ENCODE assay signal across 8 mouse cellular contexts in genomic region chr12:73583813-73584609, GRCm38 (mm10). TPM values are rescaled to one million over a fixed set of nuclear protein-coding genes. Genes with fewer than 3 reads are reported as not detected.
DNase-seq lines count a peak whose midpoint lies in the region; ATAC-seq and TF ChIP-seq lines count a peak whose summit lies in the region.

No protein-coding gene starts in this region.

- WGBS in bone marrow, adult 2 months, result 12% methylated on average over 33 of the region's 33 CpGs
- WGBS in kidney, adult 2 months, result 8% methylated on average over 33 of the region's 33 CpGs
- WGBS in lung, embryonic 16.5 days, result 9% methylated on average over 23 of the region's 33 CpGs
- 8% methylated on average over 33 of the region's 33 CpGs for WGBS in small intestine, adult 2 months

- H3K4me3 ChIP-seq in bone marrow, adult 2 months (replicated peaks; ENCODE audit: control insufficient read depth, low read depth, low read length), result peak overlapping the region; percentile 18
- peak overlapping the region; percentile 58 for H3K4me3 ChIP-seq in kidney, adult 2 months (ENCODE audit: insufficient read depth, low read depth, low read length)
- peak overlapping the region; percentile 86 for H3K4me3 ChIP-seq in lung, embryonic 16.5 days (ENCODE audit: low read length)
- peak overlapping the region; percentile 76 for H3K4me3 ChIP-seq in small intestine, adult 2 months (ENCODE audit: low read depth, low read length)

- H3K36me3 ChIP-seq in kidney, adult 2 months (ENCODE audit: control insufficient read depth, insufficient read depth, low read length), result no peaks in the 10 kb centered on the region
- no peaks in the 10 kb centered on the region for H3K36me3 ChIP-seq in lung, embryonic 16.5 days (ENCODE audit: control insufficient read depth, insufficient read depth, low read length)
- H3K36me3 ChIP-seq in small intestine, adult 2 months (ENCODE audit: control insufficient read depth, insufficient read depth, low read length), result no peaks in the 10 kb centered on the region

- TF ChIP-seq CTCF in bone marrow, adult 2 months (IDR thresholded peaks at IDR 0.05; ENCODE audit: control insufficient read depth, insufficient read depth, low read length), result no peak
- peak; percentile 54 for TF ChIP-seq CTCF in kidney, adult 2 months (conservative IDR thresholded peaks at IDR 0.05; ENCODE audit: insufficient read depth, insufficient read length, low read depth, low read length)
- peak; percentile 11; the same call in 1 of the 2 replicates for TF ChIP-seq CTCF in small intestine, adult 2 months (IDR thresholded peaks at IDR 0.05; ENCODE audit: extremely low read depth, insufficient read length, insufficient replicate concordance, low read depth, low read length)

- H3K27me3 ChIP-seq in kidney, adult 2 months (replicated peaks; ENCODE audit: control insufficient read depth, insufficient read depth, low read length), result peaks cover 2% of the 10 kb centered on the region; the same call in 1 of the 2 replicates
- peaks cover 9% of the 10 kb centered on the region for H3K27me3 ChIP-seq in lung, embryonic 16.5 days (ENCODE audit: control insufficient read depth, insufficient read depth, low read depth, low read length)
- peaks cover 18% of the 10 kb centered on the region for H3K27me3 ChIP-seq in small intestine, adult 2 months (ENCODE audit: control insufficient read depth, insufficient read depth, low read length)

- DNase-seq in cerebellum, postnatal 10 days, result peak; percentile 59 to 60
- no peak for DNase-seq in cerebellum, adult 9-11 months
- peak; percentile 69 to 71 for DNase-seq in heart, adult 18-20 months
- DNase-seq in kidney, adult 2 months, result peak; percentile 74
- DNase-seq in cerebellum, adult 11-12 months, result no peak

- TF ChIP-seq POLR2A in bone marrow, adult 2 months (IDR thresholded peaks at IDR 0.05; ENCODE audit: borderline replicate concordance, control insufficient read depth, low read depth, low read length), result no peak
- no peak for TF ChIP-seq POLR2A in kidney, adult 2 months (IDR thresholded peaks at IDR 0.05; ENCODE audit: low read depth, low read length)
- no peak for TF ChIP-seq POLR2A in small intestine, adult 2 months (IDR thresholded peaks at IDR 0.05; ENCODE audit: low read depth, low read length)

- H3K4me1 ChIP-seq in bone marrow, adult 2 months (ENCODE audit: control insufficient read depth, insufficient read depth, low read length), result peaks cover 2% of the 10 kb centered on the region
- H3K4me1 ChIP-seq in kidney, adult 2 months (ENCODE audit: control insufficient read depth, insufficient read depth, low read length), result no peaks in the 10 kb centered on the region
- peaks cover 7% of the 10 kb centered on the region; the same call in 1 of the 2 replicates for H3K4me1 ChIP-seq in lung, embryonic 16.5 days (replicated peaks; ENCODE audit: control insufficient read depth, insufficient read depth, low read length)
- H3K4me1 ChIP-seq in small intestine, adult 2 months (ENCODE audit: control insufficient read depth, insufficient read depth, insufficient read length, low read length), result peaks cover 6% of the 10 kb centered on the region

- H3K9ac ChIP-seq in lung, embryonic 16.5 days (ENCODE audit: low read length), result peak overlapping the region; percentile 95

- peak overlapping the region; percentile 94 for H3K4me2 ChIP-seq in lung, embryonic 16.5 days (ENCODE audit: low read depth, low read length)

- no peaks in the 10 kb centered on the region for H3K9me3 ChIP-seq in lung, embryonic 16.5 days (ENCODE audit: control insufficient read depth, low read length)

- ATAC-seq in lung, embryonic 16.5 days (ENCODE audit: low read depth), result peak; percentile 45

- peak overlapping the region; percentile 61; the same call in 1 of the 2 replicates for H3K27ac ChIP-seq in bone marrow, adult 2 months (ENCODE audit: control insufficient read depth, insufficient read depth, low read depth, low read length, poor library complexity)
- peak overlapping the region; percentile 68 for H3K27ac ChIP-seq in kidney, adult 2 months (ENCODE audit: insufficient read depth, low read depth, low read length)
- H3K27ac ChIP-seq in lung, embryonic 16.5 days (ENCODE audit: low read length), result peak overlapping the region; percentile 92
- H3K27ac ChIP-seq in small intestine, adult 2 months (ENCODE audit: insufficient read depth, low read depth, low read length), result peak overlapping the region; percentile 31; the same call in 1 of the 2 replicates

RNA-seq across cellular contexts. Expression of gene Prkch, which starts 0.6 kb away (rescaled TPM):
- 1.9 and 7.8 TPM in 2 replicates for polyA plus RNA-seq in bone marrow, adult 2 months (2011; ENCODE audit: insufficient read depth, insufficient read length, low replicate concordance, missing spikeins)
- 10 to 100 TPM; 17.2 to 18.6 TPM for total RNA-seq in heart, adult 18-20 months (2021)
- 8.4 and 9.5 TPM in 2 replicates for polyA plus RNA-seq in kidney, adult 2 months (2012; rRNA removed)
- polyA plus RNA-seq in lung, embryonic 16.5 days (2015; fragmentation: Nextera tagmentation; extraction: Ambion mirVana), result 12.0 and 12.4 TPM in 2 replicates
- 1.9 and 3.2 TPM in 2 replicates for polyA plus RNA-seq in small intestine, adult 2 months (2012; rRNA removed)

RNA-seq across cellular contexts. Expression of gene Tmem30b, which starts 37.8 kb away (rescaled TPM):
- 0.54 and 0.85 TPM in 2 replicates for polyA plus RNA-seq in bone marrow, adult 2 months (2011; ENCODE audit: insufficient read depth, insufficient read length, low replicate concordance, missing spikeins)
- total RNA-seq in heart, adult 18-20 months (2021), result under 1 TPM; 0.32 to 0.41 TPM
- 16.5 and 22.3 TPM in 2 replicates for polyA plus RNA-seq in kidney, adult 2 months (2012; rRNA removed)
- polyA plus RNA-seq in lung, embryonic 16.5 days (2015; fragmentation: Nextera tagmentation; extraction: Ambion mirVana), result 9.2 and 10.1 TPM in 2 replicates
- 123 and 184 TPM in 2 replicates for polyA plus RNA-seq in small intestine, adult 2 months (2012; rRNA removed)

Comparison
In these comparisons a context has a peak if more than half of its experiments do, and no peak if none do; other contexts are left out.
1. DNase-seq: peak in cerebellum, postnatal 10 days (2 of 2), heart, adult 18-20 months (2 of 2) and kidney, adult 2 months (single experiment); none in cerebellum, adult 9-11 months (single experiment) and cerebellum, adult 11-12 months (single experiment).
2. H3K27ac ChIP-seq: peak in every context shown above with its lines; median percentile 92 in lung, embryonic 16.5 days; 68 in kidney, adult 2 months; 61 in bone marrow, adult 2 months; 31 in small intestine, adult 2 months.
3. H3K4me3 ChIP-seq: peak in every context shown above with its lines; median percentile 86 in lung, embryonic 16.5 days; 76 in small intestine, adult 2 months; 58 in kidney, adult 2 months; 18 in bone marrow, adult 2 months.